Mouse (Mus musculus): ENCODE data around the gene Olfr263.
A peak's percentile ranks its signal among the peaks of the same experiment; 100 is the strongest.

Olfr263 gene

GRCm38 (mm10) chr13:21169657-21170430 lies 40.4 kb downstream of the Olfr263 start:
- peak; percentile 75 for DNase-seq (ENCODE audit: low spot score)

DNA sequence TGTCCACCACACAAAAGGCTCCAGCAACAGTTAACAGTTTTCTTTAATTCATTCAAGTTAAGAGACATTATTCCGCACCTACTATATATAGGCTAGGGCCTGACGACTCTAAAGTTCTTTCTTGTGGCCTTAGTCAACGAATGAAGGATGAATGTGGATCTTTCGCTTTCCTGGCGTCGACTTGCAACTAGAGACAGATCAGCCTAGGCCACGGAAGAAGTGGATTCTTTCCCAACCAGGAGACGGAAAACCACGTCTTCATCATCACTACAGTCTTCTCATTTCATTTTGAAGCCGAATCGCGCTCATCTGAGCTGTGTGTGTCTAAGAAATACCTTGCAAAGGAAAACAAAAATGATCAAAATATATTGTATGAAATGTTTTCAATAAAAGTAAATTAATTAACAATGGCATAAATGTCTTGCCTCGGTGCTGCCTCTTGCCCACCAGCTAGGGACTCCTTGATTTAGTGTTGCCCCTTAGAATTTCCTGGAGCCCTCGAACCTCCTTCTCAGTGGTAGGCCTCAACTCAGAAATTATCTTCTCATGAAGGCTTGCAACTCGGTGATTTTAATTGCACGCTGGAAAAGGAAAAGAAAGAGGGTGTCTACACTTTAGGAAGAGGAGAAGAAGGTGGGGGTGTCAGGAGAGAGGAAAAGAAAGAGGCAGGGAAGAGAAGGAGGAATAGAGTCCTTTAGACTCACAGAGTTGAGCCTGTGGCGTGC lies 41.2 kb downstream of the Olfr263 start:
- no peak for DNase-seq (ENCODE audit: low spot score)

- no peak for DNase-seq (ENCODE audit: low spot score)
Observed at GRCm38 (mm10) chr13:21171156-21171530, 41.7 kb downstream of the Olfr263 start.

- DNase-seq (ENCODE audit: low spot score), result no peak
Observed at GRCm38 (mm10) chr13:21171600-21172150, 42.2 kb downstream of the Olfr263 start.

DNA sequence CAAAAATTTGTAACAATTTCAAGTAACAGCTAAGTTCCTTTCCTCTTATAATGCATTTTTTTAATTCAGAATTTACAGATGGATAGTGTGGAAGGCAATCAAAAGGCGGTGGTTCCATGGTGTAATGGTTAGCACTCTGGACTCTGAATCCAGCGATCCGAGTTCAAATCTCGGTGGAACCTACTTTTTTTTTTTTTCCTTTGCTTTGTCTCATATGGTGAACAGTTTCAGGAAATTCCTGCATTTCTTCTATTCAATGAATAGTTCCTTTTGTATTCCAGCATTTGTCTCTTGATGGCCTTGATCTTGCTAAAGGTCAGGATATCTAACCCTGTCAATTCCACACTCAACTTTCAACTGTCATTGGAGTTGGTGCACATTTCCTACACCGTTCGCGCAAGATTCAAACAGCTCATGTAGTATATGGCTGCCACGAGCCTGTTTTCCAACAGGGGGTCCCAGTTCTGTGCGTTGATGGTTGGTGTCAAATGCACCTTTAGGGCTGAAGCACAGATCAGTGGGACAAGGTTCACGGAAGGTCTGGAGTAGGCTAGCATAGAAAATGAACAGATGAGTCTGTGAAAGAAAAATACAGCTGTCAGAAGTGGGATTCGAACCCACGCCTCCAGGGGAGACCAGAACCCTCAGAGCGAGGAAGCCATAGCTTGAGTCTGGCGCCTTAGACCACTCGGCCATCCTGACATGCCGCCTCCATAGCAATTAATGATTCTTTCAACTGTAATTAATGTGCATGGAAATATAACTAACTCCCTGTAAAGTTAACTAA lies 43.0 kb downstream of the Olfr263 start:
- peak; percentile 75 for DNase-seq (ENCODE audit: low spot score)

DNA sequence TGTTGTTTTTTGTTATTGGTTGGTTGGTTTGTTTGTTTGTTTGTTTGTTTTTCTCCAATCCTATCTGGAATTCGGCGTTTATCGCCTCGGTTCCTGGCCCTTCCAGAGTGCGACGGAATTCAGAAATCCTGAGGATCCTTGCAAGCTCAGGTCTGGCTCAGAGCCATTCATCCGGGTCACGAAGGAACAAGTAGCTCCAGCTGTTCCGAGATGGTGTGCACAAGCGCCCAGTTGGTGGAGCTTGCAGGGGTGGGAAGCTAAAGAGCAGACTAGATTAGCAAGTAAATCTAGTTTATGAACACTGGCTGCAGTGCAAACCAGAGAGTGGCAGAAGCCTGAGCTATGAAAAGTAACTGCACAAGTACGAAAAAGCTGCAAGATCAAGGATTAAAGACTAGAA lies 43.6 kb downstream of the Olfr263 start:
- DNase-seq (ENCODE audit: low spot score), result peak; percentile 68

- DNase-seq (ENCODE audit: low spot score), result no peak
Observed at GRCm38 (mm10) chr13:21176733-21177132, 47.3 kb downstream of the Olfr263 start.

DNA sequence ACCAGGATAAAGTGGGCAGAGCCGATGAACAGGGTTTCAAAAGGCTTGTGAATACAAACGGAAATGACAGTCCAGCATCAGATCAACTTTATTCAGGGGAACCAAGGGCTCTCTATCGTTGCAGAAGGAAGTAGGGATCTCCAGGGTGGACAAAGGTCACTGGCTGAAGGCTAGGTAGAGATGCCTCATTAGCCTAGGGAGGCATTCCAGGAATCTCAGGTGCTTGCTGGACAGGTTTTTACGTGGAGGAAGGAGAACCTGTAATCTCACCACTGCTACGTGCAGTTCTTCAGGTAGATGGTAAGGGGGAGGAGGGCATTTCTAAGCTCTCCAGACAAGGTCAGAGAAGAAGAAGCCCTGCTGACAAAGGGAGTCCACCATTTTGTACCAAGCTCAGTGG lies 48.2 kb downstream of the Olfr263 start:
- no peak for DNase-seq (ENCODE audit: low spot score)

DNA sequence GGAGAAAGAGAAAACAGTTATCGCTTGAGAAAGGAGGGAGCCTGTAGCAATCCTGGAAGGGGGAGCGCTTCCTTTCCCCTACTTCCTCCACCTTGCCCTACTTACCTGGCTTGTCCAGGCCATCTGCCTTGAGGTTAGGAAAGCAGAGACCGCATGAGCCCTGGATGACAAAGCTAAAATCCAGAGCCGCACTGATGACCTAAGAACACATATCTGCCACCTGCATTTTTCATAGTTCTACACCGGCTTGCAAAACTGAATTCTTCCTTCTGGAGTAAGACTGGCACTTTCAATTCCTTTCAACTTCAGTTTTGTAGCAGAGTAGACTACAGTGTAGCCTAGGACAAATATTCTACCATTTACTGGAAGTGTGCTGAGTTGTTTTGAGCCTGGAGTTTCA lies 48.9 kb downstream of the Olfr263 start:
- DNase-seq (ENCODE audit: low spot score), result no peak

- no peak for DNase-seq (ENCODE audit: low spot score)
Observed at GRCm38 (mm10) chr13:21179367-21179723, 49.9 kb downstream of the Olfr263 start, which contains the start of gene Trim27. Gene Trim27 (plus strand): TSS chr13:21179445.

GRCm38 (mm10) chr13:21179724-21180550 lies 50.5 kb downstream of the Olfr263 start:
- DNase-seq (ENCODE audit: low spot score), result peak; percentile 87

DNA sequence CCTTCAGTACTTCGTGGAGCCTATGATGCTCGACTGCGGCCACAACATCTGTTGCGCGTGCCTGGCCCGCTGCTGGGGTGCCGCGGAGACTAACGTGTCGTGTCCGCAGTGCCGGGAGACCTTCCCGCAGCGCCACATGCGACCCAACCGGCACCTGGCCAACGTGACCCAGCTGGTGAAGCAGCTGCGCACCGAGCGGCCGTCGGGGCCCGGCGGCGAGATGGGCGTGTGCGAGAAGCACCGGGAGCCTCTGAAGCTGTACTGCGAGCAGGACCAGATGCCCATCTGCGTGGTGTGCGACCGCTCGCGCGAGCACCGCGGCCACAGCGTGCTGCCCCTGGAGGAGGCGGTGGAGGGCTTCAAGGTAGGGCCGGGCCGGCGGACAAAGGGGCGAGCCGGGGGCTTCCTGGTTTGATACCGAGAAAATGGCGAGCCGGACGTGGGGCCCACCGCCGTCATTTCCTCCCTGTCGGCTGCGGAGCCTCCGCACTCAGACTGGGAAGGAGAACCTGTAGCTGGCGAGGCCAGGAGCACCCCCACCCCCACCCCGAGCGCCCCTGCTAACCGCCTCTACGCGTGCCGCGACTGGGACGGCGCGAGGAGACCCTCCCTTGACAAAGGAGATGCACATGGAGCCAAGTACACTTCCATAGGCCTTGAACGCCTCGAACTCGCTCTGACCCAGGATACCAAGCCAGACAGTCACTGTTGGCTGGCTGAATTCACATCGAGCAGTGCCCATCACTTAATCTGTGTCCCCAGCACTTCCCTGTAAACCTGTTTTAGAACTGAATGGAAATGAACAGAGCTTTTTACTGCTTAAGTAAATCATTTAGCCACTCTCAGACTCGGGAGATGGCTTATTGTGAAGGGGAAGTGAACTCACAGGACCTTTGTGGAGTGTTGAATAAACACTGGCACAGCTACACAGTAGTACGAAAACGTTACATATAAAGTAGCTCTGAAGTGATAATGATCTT lies 51.4 kb downstream of the Olfr263 start:
- no peak for DNase-seq (ENCODE audit: low spot score)

- no peak for DNase-seq (ENCODE audit: low spot score)
Observed at GRCm38 (mm10) chr13:21181996-21182395, 52.6 kb downstream of the Olfr263 start.

- DNase-seq (ENCODE audit: low spot score), result no peak
Observed at GRCm38 (mm10) chr13:21183066-21183465, 53.6 kb downstream of the Olfr263 start.

DNA sequence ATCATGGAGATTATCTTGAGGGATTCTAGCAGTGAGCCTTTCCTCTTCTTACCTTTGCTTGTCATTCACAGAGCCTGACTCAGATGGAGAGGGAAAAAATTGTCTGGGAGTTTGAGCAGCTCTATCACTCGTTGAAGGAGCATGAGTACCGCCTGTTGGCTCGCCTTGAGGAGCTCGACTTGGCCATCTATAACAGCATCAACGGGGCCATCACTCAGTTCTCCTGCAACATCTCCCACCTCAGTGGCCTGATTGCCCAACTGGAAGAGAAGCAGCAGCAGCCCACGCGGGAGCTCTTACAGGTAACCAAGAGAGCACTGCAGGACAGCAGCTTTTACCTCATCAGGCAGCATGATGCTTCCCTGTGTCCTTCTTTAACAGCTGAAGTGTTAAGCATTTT lies 54.2 kb downstream of the Olfr263 start:
- no peak for DNase-seq (ENCODE audit: low spot score)

DNA sequence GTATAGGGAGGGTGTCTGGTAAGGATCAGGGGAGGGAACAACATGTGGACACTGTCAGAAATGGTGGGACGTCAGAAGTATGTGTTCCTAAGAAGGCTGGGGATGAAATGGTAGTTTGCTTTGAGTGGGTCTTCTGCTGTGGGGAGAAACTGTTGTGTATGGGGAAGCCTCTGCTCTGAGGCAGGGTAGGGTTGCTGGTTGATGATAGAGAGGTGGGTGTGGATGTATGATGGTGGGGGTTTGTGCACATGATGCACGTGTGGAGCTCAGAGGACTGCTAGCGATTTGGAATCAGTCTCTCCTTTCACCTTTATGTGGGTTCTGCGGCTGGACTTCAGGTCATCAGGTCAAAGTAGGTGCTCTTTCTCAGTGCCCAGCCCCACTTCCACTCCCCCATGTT lies 56.1 kb downstream of the Olfr263 start:
- DNase-seq (ENCODE audit: low spot score), result no peak

Data from layer of hippocampus, adult 11-12 months (tissue).